Mouse (Mus musculus): ENCODE data around the gene Smyd1. TPM values are rescaled to one million over a fixed set of nuclear protein-coding genes. Genes with fewer than 3 reads are reported as not detected.

Smyd1 gene
- total RNA-seq, 1 experiment from 2014 or later: not detected

DNA sequence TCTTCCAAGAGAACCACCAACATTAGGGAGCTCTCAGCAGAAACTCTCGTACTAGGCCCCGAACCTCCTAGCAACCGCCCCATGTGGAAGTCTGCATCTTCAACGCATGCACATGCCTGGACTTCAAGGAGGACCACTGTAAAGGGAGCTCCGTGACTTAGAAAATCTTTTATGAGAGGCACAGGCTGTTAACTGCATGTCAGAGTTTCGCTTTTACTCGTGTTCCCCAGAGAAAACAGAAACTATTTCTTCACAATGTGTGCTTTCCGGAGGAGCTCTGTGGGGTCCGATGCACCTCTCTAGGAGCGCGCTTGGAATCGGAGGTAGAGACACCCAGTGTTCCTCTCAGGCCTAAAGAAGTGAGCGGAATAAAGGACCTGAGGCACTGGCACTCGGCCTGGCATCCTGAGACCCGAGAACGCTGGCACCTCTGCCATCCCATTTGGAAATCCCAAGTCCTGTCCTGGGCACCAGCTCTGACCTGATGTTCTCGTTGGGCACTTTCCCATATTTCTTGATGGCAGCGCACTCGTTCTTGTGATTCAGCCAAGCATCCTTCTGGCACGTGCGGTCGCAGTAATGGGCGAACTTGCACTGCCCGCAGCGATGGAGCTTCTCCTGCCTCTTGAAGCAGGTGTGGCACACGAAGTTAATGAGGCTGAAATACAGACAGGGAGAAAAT, 82.8 kb downstream of the Smyd1 start:
- ATAC-seq (replicated peaks in 1 of 2; ENCODE audit: insufficient read depth in 1 of 2, low FRiP score in 2 of 2, low TSS enrichment in 1 of 2, low read depth in 1 of 2, poor library complexity in 2 of 2, severe bottlenecking in 2 of 2): no peak

DNA sequence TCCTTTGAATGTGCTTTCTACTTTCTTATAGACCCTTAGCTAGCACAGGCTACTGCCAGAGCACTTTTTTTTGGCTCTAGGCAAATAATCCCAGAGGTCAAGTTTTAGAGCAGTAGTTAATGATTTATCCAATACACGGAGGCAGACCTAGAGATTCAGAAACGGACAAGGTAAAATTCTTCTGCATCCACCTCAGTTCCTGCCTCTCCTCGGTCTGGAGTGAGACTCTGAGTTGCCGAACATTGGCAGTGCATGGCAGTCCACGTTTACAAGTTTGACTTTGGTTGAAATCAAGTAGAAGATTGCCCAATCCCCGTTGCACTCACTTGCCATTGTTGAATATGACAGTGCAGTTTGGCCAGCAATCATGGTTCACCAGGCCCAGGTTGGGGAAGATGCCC, 85.0 kb downstream of the Smyd1 start:
- ATAC-seq (replicated peaks in 1 of 2; ENCODE audit: insufficient read depth in 1 of 2, low FRiP score in 2 of 2, low TSS enrichment in 1 of 2, low read depth in 1 of 2, poor library complexity in 2 of 2, severe bottlenecking in 2 of 2): no peak

DNA sequence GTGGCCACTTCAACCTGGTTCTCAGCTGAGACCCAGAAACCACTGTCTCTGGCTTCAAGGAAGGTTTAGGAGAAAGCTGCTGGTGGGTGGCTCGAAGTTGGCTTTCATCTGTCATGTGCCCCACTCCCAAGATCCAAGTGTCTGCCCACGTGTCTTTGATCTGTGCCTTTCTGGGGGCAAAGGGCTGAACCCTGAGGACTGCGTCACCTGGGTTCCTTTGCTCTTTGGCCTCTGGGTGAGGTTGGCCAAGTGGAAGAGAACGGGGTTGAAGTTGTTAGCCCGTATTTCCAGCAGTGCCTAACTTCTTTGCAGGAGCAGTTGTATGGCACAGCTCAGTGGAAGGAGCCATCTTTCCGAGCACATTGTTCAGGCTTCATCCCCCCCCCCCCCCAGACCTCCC, 85.5 kb downstream of the Smyd1 start:
- ATAC-seq (replicated peaks in 1 of 2; ENCODE audit: insufficient read depth in 1 of 2, low FRiP score in 2 of 2, low TSS enrichment in 1 of 2, low read depth in 1 of 2, poor library complexity in 2 of 2, severe bottlenecking in 2 of 2): no peak

DNA sequence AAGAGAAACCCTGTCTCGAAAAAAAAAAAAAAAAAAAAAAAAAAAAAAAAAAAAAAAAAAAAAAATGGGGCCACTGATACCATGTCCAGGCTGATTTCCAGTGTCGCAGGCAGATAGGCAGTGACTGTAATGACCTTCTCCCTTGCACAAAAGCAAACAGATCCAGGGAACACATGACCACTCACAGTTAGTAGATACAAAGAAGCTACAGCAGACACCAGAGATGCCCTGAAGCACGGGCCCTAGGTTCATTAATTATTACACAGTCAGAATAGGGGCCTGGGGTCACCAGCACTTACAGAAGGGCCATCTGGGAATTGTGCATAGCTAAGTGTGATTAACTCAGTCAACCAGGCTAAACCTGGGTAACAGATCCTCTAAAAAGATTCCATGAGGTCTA, 86.1 kb downstream of the Smyd1 start:
- ATAC-seq (replicated peaks in 1 of 2; ENCODE audit: insufficient read depth in 1 of 2, low FRiP score in 2 of 2, low TSS enrichment in 1 of 2, low read depth in 1 of 2, poor library complexity in 2 of 2, severe bottlenecking in 2 of 2): no peak

DNA sequence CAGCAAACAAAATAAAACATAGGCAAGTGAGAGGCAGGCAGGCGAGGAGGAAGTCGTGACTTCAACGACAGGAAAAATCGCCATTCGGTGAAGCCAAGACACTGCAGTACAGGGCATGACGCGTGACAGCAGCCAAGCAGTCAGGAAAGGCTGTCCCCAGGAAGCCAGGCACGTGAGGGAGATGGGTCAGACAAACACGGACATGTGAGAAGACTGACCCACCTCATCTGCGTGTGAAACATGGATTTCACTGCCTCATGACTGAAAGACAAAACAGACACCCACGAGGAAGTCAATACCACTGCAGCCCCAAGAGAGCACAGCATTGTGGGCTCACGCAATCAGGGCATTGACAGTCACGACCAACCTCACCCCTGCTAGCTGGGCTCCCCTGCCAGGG, 86.9 kb downstream of the Smyd1 start:
- ATAC-seq (replicated peaks in 1 of 2; ENCODE audit: insufficient read depth in 1 of 2, low FRiP score in 2 of 2, low TSS enrichment in 1 of 2, low read depth in 1 of 2, poor library complexity in 2 of 2, severe bottlenecking in 2 of 2): no peak

DNA sequence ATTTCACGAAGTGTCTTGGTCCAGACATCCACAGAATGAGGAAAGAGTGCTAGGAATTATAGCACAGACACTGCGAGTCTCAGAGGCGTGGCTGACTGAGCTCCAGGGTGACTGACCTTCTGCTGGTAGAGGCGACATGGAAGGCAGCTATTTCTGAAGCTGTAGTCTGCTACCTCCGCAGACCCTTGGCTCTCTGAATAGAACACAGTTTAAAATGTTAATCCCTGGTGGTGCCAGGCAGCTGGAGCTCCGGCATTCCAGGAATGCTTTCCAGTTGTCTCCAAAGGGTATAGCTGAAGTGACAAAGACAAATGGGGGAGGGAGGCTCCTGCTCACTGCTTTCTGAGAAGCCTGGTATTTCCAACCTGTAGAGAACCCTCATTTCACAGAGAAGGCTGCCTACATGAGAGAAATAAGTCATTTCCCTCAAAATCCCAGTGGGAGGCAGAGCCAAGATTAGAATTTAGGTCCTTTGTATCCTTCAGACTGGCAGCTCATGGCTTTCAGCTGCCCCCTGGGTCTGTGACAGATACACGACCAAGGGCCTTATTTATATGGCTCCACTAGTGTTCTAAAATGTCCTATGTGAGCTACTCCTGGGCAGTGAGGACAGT, 94.8 kb downstream of the Smyd1 start:
- ATAC-seq (replicated peaks in 1 of 2; ENCODE audit: insufficient read depth in 1 of 2, low FRiP score in 2 of 2, low TSS enrichment in 1 of 2, low read depth in 1 of 2, poor library complexity in 2 of 2, severe bottlenecking in 2 of 2): no peak

GRCm38 (mm10) chr6:71226544-71226943, 95.5 kb downstream of the Smyd1 start:
- no peak for ATAC-seq (replicated peaks in 1 of 2; ENCODE audit: insufficient read depth in 1 of 2, low FRiP score in 2 of 2, low TSS enrichment in 1 of 2, low read depth in 1 of 2, poor library complexity in 2 of 2, severe bottlenecking in 2 of 2)

GRCm38 (mm10) chr6:71224184-71224943, 97.7 kb downstream of the Smyd1 start:
- ATAC-seq (replicated peaks in 1 of 2; ENCODE audit: insufficient read depth in 1 of 2, low FRiP score in 2 of 2, low TSS enrichment in 1 of 2, low read depth in 1 of 2, poor library complexity in 2 of 2, severe bottlenecking in 2 of 2): peak; percentile 47 to 49

GRCm38 (mm10) chr6:71221501-71221900, 100.5 kb downstream of the Smyd1 start:
- no peak for ATAC-seq (replicated peaks in 1 of 2; ENCODE audit: insufficient read depth in 1 of 2, low FRiP score in 2 of 2, low TSS enrichment in 1 of 2, low read depth in 1 of 2, poor library complexity in 2 of 2, severe bottlenecking in 2 of 2)

DNA sequence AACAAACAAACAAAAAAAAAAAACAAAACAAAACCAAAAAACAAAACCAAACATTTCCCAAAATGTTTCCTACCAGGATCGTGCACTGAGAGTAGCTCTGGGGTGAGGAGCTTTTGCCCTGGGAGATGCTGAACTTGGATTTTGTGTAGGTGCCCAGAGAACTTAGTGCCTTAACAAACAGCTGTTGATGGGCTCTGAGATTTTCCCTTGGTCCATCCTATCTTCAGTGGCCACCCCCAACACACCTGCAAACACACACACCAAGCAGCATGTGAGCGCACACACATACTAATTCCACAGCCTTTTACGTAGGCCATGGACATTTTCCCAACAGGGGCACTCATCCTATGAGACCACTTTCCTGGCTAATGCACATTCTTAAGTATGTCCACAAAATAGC, 109.6 kb downstream of the Smyd1 start:
- ATAC-seq (replicated peaks in 1 of 2; ENCODE audit: insufficient read depth in 1 of 2, low FRiP score in 2 of 2, low TSS enrichment in 1 of 2, low read depth in 1 of 2, poor library complexity in 2 of 2, severe bottlenecking in 2 of 2): no peak

DNA sequence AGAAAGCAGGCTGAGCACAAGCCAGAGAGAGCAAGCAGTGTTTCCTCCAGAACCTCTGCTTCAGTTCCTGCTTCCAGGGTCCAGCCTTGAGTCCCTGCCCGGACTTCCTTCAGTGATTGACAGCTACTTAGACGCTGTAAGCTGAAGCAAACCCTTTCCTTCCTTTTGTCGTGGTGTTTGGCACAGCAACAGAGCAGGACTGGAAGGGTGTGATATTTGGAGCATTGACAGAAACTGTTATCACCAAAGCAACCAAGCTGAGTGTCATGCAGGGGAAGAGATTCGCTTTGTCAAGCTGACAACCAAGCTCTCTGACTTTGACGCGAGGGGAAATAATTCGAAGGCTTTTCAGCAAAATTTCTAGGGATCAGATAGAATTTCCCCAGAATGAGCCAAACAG, 110.1 kb downstream of the Smyd1 start:
- no peak for ATAC-seq (replicated peaks in 1 of 2; ENCODE audit: insufficient read depth in 1 of 2, low FRiP score in 2 of 2, low TSS enrichment in 1 of 2, low read depth in 1 of 2, poor library complexity in 2 of 2, severe bottlenecking in 2 of 2)

- ATAC-seq (replicated peaks in 1 of 2; ENCODE audit: insufficient read depth in 1 of 2, low FRiP score in 2 of 2, low TSS enrichment in 1 of 2, low read depth in 1 of 2, poor library complexity in 2 of 2, severe bottlenecking in 2 of 2): no peak
Measured at GRCm38 (mm10) chr6:71208691-71209090, 113.3 kb downstream of the Smyd1 start.

DNA sequence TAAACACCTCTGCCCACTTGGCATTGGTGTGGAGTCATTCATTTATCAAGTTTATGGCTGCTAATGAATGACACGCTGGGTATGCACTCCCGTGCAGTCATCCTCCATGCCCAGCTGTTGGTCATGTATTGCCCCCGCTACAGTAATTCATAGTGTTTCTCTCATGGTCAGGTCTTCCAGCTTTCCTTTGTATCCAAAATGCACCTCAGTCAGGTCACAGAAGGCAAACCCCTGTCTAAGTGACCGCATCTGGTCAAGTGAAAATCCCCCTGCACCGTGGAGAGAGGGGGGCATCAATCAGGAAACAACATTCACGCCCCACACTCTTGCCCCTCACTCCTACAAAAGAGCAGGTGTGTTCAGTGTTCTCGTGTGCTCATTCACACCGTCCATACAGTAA, 117.9 kb downstream of the Smyd1 start:
- no peak for ATAC-seq (replicated peaks in 1 of 2; ENCODE audit: insufficient read depth in 1 of 2, low FRiP score in 2 of 2, low TSS enrichment in 1 of 2, low read depth in 1 of 2, poor library complexity in 2 of 2, severe bottlenecking in 2 of 2)

- ATAC-seq (replicated peaks in 1 of 2; ENCODE audit: insufficient read depth in 1 of 2, low FRiP score in 2 of 2, low TSS enrichment in 1 of 2, low read depth in 1 of 2, poor library complexity in 2 of 2, severe bottlenecking in 2 of 2): no peak
Measured at GRCm38 (mm10) chr6:71203674-71204073, 118.4 kb downstream of the Smyd1 start.

GRCm38 (mm10) chr6:71201925-71202324, 120.1 kb downstream of the Smyd1 start:
- no peak for ATAC-seq (replicated peaks in 1 of 2; ENCODE audit: insufficient read depth in 1 of 2, low FRiP score in 2 of 2, low TSS enrichment in 1 of 2, low read depth in 1 of 2, poor library complexity in 2 of 2, severe bottlenecking in 2 of 2)

GRCm38 (mm10) chr6:71199612-71200011, 122.4 kb downstream of the Smyd1 start, which contains the start of gene Fabp1:
Fabp1 (plus strand) TSS chr6:71199827.
- no peak for ATAC-seq (replicated peaks in 1 of 2; ENCODE audit: insufficient read depth in 1 of 2, low FRiP score in 2 of 2, low TSS enrichment in 1 of 2, low read depth in 1 of 2, poor library complexity in 2 of 2, severe bottlenecking in 2 of 2)

- no peak for ATAC-seq (replicated peaks in 1 of 2; ENCODE audit: insufficient read depth in 1 of 2, low FRiP score in 2 of 2, low TSS enrichment in 1 of 2, low read depth in 1 of 2, poor library complexity in 2 of 2, severe bottlenecking in 2 of 2)
Measured at GRCm38 (mm10) chr6:71197636-71198535, 124.1 kb downstream of the Smyd1 start.

GRCm38 (mm10) chr6:71196107-71196506, 125.9 kb downstream of the Smyd1 start:
- ATAC-seq (replicated peaks in 1 of 2; ENCODE audit: insufficient read depth in 1 of 2, low FRiP score in 2 of 2, low TSS enrichment in 1 of 2, low read depth in 1 of 2, poor library complexity in 2 of 2, severe bottlenecking in 2 of 2): no peak
